Mouse (Mus musculus): ENCODE measurements at regions not wholly inside any gene's neighbourhood (a gene's known extent, or its start where the extent isn't known, plus 50 kb on each side); places are given as distances from the start of the nearest gene placed in this dataset.

- TF ChIP-seq SMC3 (IDR thresholded peaks at IDR 0.05; ENCODE audit: low read depth, low read length) (no peak), RCOR1 (IDR thresholded peaks at IDR 0.05; ENCODE audit: low read depth, low read length) (no peak), CTCF (IDR thresholded peaks at IDR 0.05 in 2 of 3, conservative IDR thresholded peaks at IDR 0.05 in 1 of 3; ENCODE audit: control insufficient read depth in 1 of 3, insufficient read depth in 1 of 3, low read depth in 2 of 3, low read length in 3 of 3, poor library complexity in 1 of 3, severe bottlenecking in 1 of 3) (no peak)
These were observed 257.0 kb upstream of the Nr5a2 start for GRCm38 (mm10) chr1:137217206-137217605.

All from MEL (cell line).